Mouse (Mus musculus): ENCODE measurements around the gene Uqcrq.

Uqcrq gene

DNA sequence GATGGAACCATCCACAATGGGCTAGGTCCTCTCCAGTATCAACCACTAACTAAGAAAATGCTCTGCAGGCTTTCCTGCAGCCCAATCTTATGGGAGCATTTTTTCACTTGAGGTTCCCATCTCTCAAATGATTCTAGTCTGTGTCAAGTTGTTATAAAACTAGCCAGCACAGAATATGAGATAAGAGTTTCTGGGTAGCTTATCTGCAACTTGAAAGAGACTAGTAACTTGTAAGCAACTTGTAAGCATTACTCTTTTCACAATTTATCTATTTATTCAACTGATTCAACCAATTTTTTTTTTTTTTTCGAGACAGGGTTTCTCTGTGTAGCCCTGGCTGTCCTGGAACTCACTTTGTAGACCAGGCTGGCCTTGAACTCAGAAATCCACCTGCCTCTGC lies 27.0 kb downstream of the Uqcrq start:
- no peak for DNase-seq

DNA sequence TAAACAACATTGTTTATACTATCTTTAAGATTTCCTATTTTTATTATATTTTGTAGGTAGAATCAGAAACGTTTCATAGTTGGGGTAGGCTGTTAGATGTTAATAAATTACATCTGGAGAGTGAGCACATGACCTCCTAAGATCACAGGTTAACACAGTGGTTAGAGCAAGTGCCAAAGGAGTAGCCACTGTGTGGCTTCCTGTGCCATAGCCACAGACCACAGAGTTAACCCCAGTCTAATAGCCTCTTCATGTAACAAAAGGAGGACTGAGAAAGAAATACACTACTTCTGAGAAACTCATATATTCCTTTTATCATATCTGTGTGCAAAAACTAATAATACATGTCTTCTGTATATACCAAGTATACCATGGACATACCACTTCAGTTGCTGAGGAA lies 36.8 kb downstream of the Uqcrq start:
- DNase-seq, result no peak

GRCm38 (mm10) chr11:53383758-53384428 lies 46.7 kb downstream of the Uqcrq start:
- DNase-seq, result no peak

GRCm38 (mm10) chr11:53378918-53379317 lies 51.7 kb downstream of the Uqcrq start:
- DNase-seq, result no peak

Measured in cerebellum, adult 18-20 months (tissue).